In the genomic region with DNA sequence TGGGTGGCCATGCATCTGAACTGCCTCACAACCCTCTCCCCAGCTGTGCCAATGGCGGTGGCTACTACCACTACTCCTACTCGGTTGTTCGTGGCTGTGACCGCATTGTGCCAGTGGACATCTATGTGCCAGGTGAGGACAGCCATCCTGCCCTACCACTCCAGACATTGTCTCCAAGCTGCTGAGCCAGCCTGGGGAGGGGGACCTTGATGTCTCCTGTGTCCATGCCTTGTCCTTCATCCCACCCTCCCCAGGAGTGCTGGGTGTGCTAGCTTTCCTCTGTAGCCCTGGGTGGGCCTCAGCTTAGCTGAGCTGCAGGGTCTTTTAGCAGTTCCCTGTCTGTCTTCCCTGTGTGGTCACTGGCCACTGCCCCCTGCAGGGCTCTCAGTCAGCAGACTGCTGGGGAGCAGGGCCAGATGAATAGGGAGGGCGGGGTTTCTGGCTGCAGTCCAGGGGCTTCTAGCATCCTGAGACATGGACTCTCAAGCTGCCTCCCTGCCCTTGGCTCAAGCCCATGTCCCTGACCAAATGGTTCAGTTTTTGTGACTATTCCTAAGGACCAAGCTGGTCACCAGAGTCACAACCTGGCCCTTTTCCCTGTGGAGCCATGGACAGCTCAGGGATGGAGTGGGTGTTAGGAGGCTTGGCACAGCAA, we compare ENCODE assay signal across 9 mouse cellular contexts. TPM values are rescaled to one million over a fixed set of nuclear protein-coding genes. Genes with fewer than 3 reads are reported as not detected.
DNase-seq lines count a peak whose midpoint lies in the region; ATAC-seq lines count a peak whose summit lies in the region.
"Had no signal": no experiment of that assay in that cellular context is flagged by ENCODE, and none has a peak within 500 bp of the region (broad histone marks: within the 10 kb centered on the region; RNA-seq: fewer than 3 reads in every experiment).

No protein-coding gene starts in this region.

- H3K27ac ChIP-seq in kidney, embryonic 15.5 days: no peak overlapping the region

- H3K9ac ChIP-seq in kidney, embryonic 15.5 days: no peak overlapping the region

- 86% methylated on average over 5 of the region's 5 CpGs for whole genome bisulfite sequencing in kidney, embryonic 15.5 days

- peak; percentile 81 to 86 for DNase-seq in cerebellum, postnatal 10 days
- DNase-seq in kidney, postnatal 14 days: peak; percentile 53
- peak; percentile 43 for DNase-seq in retina, postnatal 1 day
- DNase-seq in retina, embryonic 14.5 days (ENCODE audit: low spot score): no peak
- peak; percentile 85 for DNase-seq in testis, postnatal 10 days (ENCODE audit: low spot score)
- DNase-seq in spleen, postnatal 14 days (ENCODE audit: low spot score in 2 of 2): no peak
- DNase-seq: B cell, adult 2 months had no signal

- H3K4me2 ChIP-seq in kidney, embryonic 15.5 days: no peak overlapping the region

- peaks cover 25% of the 10 kb centered on the region for H3K4me1 ChIP-seq in kidney, embryonic 15.5 days

- H3K36me3 ChIP-seq in kidney, embryonic 15.5 days: peaks cover 68% of the 10 kb centered on the region

- no peaks in the 10 kb centered on the region for H3K9me3 ChIP-seq in kidney, embryonic 15.5 days (replicated peaks)

- no peak overlapping the region for H3K4me3 ChIP-seq in kidney, embryonic 15.5 days (replicated peaks)

- no peak for ATAC-seq in cerebellum, adult (ENCODE audit: insufficient number of reproducible peaks, low FRiP score, low TSS enrichment)
- no peak for ATAC-seq in kidney, embryonic 15.5 days (replicated peaks; ENCODE audit: low FRiP score)

- no peaks in the 10 kb centered on the region for H3K27me3 ChIP-seq in kidney, embryonic 15.5 days

RNA-seq across cellular contexts. Expression of a gene that starts 4.8 kb away (rescaled TPM):
- 34.2 and 37.0 TPM in 2 replicates for polyA plus RNA-seq in kidney, embryonic 15.5 days (2015; fragmentation: Nextera tagmentation; extraction: Ambion mirVana)

RNA-seq across cellular contexts. Expression of a gene that starts 5.3 kb away (rescaled TPM):
- polyA plus RNA-seq in kidney, embryonic 15.5 days (2015; fragmentation: Nextera tagmentation; extraction: Ambion mirVana): 56.3 and 58.5 TPM in 2 replicates

RNA-seq across cellular contexts. Expression of a gene that starts 7.1 kb away (rescaled TPM):
- polyA plus RNA-seq in kidney, embryonic 15.5 days (2015; fragmentation: Nextera tagmentation; extraction: Ambion mirVana): 376 and 387 TPM in 2 replicates

RNA-seq across cellular contexts. Expression of a gene that starts 29.8 kb away (rescaled TPM):
- polyA plus RNA-seq in kidney, embryonic 15.5 days (2015; fragmentation: Nextera tagmentation; extraction: Ambion mirVana): 74.8 and 75.5 TPM in 2 replicates

RNA-seq across cellular contexts. Expression of a gene that starts 36.2 kb away (rescaled TPM):
- 1,002 and 1,019 TPM in 2 replicates for polyA plus RNA-seq in kidney, embryonic 15.5 days (2015; fragmentation: Nextera tagmentation; extraction: Ambion mirVana)

Comparison
In these comparisons a context has a peak if more than half of its experiments do, and no peak if none do; other contexts are left out.
1. DNase-seq: peak in cerebellum, postnatal 10 days (2 of 2), kidney, postnatal 14 days (single experiment), retina, postnatal 1 day (single experiment) and testis, postnatal 10 days (single experiment); none in retina, embryonic 14.5 days (single experiment) and spleen, postnatal 14 days (0 of 2).